Mouse (Mus musculus) right cerebral cortex, adult 18-20 months (tissue): ENCODE measurements at regions not wholly inside any gene's neighbourhood (a gene's known extent, or its start where the extent isn't known, plus 50 kb on each side); places are given as distances from the start of the nearest gene placed in this dataset.
"Not testable (repeated sequence)": the region's sequence is repeated elsewhere in the genome, so short reads cannot be mapped to it uniquely, and the experiment has no call there.

Experiments used
- DNase-seq: peaks from one replicate; pipeline ENCODE4 v3.0.0; 2022; ENCODE audit warnings: mixed read lengths

DNA sequence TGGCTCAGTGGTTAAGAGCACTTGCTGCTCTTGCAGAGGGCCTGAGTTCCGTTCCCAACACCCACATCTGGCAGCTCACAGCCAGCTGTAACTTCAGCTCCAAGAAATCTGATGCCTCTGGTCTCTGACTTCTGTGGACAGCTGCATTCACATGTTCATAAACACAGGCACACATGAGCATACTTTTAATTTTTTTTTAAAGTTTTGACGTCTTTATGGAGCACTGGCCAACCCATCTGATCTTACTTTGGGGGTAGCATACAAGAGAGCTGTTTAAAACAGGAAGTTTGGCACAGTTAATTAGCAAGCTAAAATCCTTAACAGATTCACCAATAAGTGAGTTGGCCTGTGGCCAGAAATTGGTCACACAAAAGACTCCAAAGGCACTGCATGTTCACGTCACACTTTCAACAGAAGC, 81.2 kb upstream of the Atl2 start:
- DNase-seq, result no peak

DNA sequence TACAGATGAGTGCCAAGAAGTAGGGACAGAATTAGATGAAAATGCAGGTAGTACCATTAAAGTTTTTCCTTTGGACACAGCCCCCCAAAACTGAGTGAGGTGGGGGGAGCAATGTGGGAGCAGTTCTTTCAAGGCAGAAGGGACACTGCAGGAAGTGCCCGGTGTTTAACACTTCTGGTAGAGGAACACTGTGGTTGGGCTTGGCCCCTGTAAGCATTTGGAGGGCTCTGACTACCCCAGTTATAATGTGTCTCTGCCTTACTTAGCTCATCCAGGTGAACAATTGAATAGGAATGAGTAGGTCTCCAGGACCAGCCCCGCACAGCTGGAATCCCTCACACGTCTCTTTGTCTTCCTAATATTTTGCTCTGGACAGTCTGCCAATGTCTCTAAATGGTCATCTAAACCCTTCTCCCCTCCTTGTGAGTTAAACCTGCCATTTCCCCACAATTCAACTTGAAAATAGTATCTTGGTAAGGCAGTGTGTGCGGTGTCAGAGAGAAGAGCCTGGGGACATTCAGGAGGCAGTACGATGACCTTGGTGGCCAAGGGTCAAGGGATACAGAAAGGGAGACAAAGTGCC, 80.7 kb upstream of the Atl2 start:
- no peak for DNase-seq

DNA sequence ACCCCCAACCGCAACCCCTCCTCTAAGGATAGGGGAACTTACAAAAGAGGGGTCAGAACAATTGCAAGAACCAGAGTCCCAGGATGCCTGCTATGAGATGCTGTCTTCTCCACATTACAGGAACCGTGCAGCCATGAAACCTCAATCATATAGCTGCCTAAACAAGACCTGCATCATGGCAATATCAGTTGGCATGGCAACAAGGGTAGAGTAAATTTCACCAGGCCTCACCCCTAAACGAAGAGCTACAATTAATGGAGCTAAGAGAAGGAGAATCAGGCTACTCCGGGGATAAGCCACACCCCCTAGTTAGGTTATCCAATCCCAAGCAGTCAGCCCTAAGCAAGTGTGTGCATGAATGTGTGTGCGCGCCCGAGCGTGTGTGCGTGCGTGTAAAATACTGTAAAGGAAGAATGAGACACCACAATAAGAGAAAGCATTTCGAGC, 80.1 kb upstream of the Atl2 start:
- peak; percentile 28 for DNase-seq

DNA sequence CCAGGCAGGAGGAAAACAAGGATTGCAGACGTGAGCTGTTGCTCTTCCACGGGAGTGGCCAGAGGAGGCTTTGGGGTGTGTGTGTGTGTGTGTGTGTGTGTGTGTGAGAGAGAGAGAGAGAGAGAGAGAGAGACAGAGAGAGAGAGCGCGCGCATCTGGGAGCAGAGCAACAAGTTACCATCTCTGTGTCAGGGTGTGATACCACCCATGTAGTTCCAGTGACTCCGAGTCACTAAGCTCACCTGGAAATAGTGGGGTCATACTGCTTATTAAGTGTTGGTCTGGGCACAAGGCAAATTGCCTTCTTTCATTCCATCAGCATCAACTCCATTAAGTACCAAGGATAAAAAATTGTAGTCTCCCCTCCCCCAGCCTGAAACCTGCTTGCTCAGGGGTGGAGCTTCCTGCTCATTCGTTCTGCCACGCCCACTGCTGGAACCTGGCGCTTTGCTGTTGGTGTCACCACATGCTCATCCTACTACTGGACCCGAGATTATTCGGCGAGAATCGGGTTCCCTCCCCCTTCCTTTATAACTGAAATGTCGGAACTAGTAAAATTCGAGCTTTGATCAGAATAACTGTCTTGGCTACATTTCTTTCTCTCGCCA, 79.3 kb upstream of the Atl2 start:
- not testable (repeated sequence) for DNase-seq

DNA sequence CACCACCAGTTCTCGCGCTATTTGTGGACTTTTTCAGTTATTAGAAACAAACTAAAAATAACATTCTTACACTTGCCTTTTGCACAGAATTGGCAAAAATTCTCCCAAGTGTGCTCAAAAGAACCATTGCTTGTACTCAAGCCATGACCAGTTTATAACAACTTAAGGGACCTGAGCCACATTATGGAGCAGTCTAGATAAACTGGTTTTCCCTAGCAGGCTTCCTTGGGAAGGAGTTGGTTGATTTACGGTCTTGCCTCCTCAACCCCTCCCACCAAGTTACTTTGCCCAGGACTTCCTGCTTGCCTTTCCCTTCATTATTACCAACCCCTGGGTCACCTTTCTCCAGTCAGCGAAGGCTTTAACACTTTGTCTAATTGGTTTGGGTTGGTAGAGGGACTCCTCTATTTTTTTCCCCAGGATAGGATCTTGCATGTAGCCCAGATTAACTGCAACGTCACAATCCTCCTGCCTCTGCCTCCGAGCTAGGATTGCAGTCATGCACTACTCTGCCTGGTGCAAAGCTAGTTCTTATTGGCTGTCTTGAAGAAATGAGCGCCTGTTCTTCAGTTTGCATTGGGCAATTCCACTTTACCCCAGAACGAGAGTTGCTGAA, 75.9 kb upstream of the Atl2 start:
- no peak for DNase-seq

DNA sequence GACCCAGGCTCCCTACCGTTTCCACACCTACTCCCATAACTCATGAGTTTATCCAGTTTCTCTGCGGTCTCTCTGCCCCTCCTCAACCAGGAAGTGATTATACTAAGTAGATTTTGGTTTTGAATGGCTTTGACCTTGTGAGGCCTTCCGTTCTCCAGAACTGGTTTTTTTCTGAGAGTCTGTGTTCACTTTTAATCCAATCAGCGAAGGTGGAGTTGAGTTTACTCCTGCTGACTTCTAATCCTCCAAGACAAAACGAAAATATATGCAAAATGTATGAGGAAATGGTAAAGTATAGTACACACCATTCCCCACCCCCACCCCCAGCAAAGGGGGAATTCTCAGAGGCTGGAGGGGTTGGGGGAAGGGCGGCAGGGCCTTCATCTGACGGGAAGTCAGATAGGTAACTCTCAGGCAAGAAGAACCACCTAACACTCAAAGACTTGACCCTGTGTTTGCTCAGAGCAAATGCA, 73.6 kb upstream of the Atl2 start:
- DNase-seq, result no peak

DNA sequence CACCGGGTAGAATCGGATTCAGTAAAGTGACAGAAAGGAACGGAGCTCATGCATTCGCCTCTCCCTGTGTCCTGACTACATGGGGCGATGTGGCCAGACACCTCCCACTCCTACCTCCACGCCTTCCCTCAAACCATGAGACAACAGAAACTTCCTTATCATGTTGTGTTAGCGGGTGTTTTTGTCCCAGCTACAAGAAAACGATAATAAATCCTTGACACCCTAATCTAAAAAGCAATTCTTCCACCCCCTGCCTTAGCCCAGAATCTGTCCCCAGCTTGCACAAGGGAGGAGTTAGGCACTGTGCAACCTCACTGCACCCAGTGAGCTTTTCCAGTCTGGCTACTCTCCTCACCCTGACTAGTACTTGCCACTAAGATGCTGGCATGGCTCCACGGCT, 72.9 kb upstream of the Atl2 start:
- no peak for DNase-seq

DNA sequence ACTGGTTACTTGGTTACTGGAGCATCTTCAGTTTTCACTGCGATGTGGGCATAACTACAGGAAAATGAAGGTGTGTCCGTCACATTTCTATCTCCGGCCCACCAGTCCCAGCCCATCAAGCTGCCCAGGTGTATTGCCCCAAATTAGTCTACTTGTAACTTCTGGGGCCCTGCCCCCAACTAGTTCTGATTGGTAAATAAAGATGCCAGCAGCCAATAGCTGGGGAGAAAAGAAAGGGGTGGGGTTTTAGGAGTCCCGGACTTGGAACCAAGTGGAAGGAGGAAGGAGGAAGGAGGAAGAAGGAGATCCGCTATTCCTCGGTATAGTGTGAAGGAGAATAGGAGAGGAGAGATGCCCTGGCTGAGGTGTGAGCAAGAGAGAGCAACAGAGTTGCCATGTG, 71.1 kb upstream of the Atl2 start:
- no peak for DNase-seq

DNA sequence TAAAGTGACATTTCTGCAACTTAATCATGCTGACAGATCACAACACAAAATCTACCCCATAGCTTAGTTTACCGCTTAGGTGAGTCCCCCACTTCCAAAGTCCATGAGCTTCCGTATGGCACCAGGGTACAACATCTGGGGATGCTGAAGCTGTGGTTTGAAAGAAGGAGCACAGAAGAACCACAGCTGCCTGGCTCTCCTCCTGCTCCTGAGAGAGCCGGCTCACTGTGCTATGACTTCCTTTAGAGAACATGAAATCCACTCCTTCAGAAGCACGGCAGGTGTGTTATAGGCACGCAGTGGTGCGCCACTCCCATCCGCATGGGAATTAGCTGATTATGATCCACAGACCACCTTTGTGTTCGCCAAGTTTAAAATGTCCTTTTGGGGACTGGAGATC, 69.7 kb upstream of the Atl2 start:
- no peak for DNase-seq

DNA sequence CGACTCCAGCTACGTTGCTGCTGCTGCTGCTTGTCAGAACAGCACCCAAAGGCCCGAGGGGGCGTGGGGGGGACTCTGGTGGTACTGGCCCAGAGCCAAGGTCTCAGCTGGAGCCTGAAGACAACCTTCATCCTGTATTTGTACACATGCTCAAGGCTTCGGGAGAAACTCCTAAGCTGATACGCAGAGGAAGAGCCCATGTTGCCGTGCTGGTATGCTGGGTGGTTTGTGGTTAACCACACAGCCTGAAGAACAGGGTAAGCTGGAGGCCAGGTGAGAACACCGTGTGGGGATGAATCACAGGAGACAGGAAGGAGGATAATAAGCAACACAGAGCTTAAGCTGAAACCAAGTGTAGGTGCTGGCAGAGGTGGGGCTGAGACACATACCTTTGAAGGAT, 68.9 kb upstream of the Atl2 start:
- no peak for DNase-seq

DNA sequence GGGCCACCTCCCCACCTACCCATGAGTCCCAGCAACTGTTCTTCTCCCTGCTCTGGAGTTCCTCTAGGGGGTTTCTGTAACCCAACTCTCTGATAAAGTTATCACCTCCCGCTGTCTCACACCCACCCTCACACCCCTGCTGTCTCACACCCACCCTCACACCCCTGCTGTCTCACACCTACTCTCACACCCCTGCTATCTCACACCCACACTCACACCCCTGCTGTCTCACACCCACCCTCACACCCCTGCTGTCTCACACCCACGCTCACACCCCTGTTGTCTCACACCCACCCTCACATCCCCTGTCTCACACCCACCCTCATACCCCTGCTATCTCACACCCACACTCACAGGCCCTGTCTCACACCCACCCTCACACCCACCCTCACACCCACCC, 67.4 kb upstream of the Atl2 start:
- DNase-seq, result no peak

DNA sequence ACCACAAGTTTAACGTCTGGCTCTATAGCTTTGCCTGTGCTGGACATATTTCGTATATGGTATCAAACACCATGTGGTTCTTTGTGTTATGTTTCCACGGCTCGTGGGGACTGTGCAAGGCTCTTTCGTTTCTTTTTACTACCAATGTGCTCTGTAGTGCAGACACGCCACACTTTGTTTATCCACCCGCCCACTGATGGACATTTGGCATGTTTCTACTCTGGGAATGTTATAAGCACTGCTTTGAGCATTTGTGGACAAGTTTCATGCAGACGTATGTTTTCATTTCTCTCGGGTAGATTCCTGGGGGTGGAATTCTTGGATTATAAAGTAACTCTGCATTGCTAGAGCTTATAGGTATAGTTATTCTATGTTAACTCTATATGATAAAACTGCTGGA, 65.5 kb upstream of the Atl2 start:
- peak; percentile 24 for DNase-seq

DNA sequence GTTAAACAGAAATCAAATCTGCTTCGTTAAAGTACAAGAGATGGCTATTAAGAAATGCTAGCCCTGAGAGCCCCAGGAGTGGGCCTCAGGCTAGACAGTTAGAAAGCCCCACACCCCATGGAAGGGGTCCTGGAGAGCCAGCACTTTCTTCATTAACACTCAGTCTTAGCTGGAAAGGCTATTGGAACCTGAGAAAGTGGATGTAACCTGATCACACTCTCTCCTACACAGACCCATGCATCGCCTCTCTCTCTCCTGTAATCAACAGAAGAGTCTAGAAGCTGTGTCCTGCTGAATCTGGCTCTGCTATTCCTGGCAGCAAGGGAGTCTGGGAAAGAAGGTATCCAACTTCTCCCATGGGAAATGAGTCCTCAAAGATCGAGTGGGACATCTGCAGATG, 64.8 kb upstream of the Atl2 start:
- no peak for DNase-seq

DNA sequence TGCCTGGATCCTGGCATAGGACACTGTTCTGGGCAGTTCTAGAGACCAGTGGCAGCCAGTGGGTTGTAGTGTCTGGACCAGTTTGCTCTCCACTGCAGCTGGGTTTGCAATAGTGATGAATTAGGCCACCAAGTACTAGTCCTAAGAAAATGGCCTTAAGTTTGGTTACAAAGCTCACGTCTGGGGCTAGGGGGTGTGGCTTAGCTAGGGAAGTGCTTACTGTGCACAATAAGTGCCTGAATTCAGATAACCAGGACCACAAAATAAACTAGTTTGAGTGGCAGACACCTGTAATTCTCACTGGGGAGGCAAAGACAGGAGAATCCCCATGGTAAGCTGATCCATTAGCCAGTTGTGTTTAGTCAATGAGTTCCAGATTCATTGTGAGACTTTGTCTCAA, 59.3 kb upstream of the Atl2 start:
- DNase-seq, result no peak

DNA sequence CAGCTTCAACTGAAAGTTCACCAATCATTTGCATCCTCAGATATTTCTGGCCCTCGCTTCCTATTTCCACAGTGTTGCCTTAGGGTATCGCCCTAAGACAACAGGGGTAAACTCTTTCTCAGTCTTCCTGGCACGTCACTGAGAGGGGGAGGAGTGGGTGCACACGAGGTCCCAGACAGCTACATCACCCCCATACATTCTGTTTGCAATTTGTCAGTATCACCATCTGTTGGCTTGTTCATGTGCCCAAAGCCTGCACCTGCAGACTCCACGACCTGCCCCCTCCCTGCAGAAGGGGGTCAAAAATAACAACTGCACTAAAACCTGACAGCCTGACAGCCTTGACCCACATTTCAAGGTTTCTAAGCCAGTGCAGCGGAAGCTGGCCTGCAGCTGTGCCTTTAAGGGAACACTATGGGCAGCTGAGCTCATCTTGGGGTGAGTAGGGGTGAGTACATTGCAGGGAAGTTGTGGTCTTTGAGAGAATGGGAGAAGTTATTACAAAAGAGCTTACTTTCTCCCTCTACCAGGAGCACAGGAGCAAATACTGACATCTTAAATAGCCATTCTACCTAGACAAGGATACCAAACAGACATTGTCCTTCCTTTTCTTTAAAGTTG, 58.8 kb upstream of the Atl2 start:
- no peak for DNase-seq

DNA sequence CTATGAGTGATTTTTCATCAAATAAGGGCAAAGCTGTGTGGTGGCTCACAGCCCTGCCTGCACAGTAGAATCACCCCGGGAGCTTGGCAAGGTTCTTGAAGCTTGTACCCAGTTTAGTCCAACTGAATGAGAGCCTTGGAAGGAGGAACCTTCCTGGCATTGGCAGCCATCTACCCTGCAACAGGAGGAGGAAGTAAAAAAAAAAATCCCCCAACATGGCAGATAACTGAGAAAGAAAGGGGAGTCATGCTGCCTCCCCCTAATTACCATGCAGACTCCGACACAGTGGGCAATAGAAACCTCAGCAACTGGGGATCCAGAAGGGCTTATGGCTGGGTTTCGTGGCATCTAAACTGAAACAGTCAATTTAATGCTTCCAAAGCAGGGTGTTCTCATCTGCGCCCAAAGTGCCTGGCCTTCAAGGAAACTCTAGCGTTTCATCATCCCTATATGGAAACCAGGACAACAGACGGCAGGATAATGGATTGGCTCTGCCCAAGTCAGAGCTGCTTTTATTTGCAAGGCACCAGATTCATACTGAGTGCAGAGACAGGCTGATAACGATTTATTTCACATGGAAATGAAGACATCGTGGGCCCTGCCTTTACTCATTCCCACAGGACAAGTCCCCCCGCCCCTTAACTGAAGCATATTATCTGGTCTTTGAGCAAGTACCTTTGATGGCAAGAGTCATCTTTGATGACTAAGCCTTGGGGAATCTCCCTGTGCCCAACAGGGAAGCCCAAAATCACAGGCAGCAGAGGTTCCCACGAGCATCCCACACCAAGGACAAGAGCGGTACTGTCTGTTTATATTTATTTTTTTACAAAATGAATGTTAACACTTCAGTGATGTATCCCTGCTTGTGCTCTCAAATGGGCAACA, 52.9 kb upstream of the Atl2 start:
- peak; percentile 57 for DNase-seq
